Mouse (Mus musculus): ENCODE results near the gene Ell2. TPM values are rescaled to one million over a fixed set of nuclear protein-coding genes. Genes with fewer than 3 reads are reported as not detected.

The Ell2 gene
- total RNA-seq, 2 experiments from 2014 or later: 123 to 143 TPM

DNA sequence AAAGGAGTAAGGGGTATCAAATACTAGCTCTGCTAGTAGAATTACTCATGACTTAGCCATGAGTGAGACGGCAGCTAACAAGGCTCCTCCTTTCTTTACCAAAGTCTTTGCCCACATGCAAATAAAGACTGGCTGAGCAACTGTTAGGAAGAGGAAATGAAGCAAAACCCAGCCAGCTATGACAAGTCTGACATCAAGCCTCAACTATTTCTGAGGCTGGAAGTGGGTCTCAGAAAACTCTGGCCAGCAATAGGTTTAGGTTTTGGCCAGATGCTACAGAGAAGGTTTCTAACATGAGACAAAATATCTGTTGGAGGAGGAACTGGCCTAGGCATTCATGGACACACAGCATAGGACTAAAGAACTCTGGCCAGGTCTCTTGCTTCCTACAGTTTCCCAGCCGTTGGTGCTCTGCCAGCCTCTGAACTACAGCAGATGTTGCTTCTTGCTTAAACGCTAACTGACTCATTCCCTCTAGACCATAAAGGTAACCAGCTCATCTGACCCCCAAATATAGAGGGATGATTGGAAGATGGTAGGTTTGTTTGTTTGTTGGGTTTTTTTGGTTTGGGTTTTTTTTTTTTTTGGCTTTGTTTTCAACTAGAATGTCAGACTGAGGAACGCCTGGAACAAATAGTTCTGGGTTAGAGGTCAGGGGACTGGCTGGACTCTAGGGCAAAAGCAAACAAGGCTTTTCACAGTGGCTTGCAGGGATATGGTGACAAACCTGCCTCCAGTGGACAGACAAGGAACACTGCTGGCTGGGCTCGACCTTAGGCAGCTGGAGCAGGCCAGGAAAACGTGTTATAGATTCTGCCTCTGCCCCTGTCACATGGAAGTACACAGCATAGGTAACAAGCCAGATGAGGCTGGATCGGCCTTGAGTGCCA lies 92.1 kb downstream of the Ell2 start:
- no peak for DNase-seq (ENCODE audit: low spot score in 2 of 2)

DNA sequence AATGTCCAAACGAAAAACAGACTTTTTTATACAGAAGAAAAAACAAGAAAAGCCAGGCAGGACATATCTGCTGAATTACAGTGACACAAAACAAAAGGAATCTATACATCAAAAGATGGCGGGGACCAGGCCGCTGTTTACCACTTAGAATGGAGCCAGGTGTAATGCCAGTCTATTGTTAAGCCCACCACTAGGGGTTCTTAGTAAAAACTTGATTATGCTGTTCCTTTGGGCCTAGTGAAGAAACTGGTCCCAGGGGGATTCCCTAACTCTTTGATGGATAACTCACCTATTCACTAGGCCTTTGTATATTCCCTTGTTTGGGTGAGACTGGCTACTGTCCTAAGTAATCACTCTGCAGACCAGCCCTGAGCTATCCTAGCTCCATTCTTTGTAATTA lies 92.9 kb downstream of the Ell2 start:
- DNase-seq (ENCODE audit: low spot score in 2 of 2): no peak

DNA sequence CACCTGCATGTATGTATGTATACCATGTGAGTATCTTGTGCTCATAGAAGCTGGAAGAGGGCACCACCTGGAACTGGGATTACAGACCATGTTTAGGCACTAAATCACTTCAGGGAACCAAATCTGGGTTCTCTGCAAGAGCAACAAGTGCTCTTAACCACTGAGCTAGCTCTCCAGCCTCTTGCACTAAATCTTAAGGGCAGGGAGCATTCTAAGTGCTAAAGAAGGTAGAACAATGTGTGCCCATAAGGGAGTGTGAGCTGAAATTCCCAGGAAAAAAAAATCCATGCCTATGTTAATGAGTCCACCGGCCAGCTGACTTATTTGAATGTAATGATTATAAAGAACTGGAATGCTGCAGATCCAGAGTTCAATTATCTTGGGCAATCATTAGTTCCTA lies 101.4 kb downstream of the Ell2 start:
- DNase-seq (ENCODE audit: low spot score in 2 of 2): no peak

DNA sequence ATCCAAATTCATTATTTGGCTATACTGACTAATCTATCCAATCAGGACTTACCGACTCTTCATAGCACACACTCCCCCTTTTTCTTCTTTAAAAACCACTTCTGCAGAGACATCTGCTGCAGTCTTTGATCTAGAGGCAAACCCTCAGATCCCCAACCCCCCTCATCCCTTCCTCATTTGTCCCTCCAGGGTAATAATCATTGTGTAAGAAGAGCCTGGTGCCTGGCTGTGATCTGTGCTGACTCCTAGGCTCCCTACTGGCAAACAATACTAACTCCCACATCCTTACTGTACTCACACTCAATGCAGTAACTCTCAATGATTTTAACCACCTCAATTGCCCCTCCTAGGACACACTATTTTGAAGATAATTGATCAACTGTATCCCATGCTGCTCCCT lies 103.4 kb downstream of the Ell2 start:
- DNase-seq (ENCODE audit: low spot score in 2 of 2): no peak

DNA sequence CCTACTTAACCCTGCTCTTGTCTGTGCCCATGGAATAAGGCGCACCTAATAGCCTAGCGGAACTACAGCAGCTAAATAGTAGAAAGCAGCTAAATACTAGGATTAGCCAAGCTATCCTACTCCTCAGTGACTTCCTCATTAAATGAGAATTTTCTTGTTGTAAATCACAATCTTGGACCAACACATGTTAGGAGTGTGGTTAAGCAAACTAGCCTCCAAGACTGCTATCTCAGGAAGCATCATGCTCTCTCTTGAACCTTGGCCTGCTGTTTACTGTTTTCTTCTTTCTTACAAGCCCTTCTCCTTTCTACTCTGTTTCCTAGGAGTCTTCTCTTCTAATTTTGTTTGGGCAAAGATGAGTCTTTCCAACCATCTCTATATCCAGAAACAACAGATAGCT lies 110.6 kb downstream of the Ell2 start:
- DNase-seq (ENCODE audit: low spot score in 2 of 2): no peak

DNA sequence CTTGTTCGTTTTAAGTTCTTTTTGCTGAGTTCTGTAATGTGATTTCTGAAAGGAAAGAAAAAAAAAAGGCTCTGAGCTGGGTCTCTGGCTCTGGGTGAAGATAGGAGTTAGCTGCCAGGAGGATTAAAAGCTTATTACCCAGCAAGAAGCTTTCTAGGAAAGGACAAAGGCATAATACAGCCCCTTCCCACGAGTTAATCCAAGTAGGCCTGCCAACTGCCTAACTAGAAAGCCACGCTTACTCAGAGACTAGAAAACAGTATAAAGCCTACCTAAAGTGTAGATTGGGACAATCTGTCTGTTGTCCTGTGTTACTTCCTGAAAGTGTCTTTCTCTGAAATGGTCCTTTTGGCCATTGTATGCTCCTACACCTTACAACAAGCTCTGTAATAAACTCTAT lies 111.9 kb downstream of the Ell2 start:
- no peak for DNase-seq (ENCODE audit: low spot score in 2 of 2)

DNA sequence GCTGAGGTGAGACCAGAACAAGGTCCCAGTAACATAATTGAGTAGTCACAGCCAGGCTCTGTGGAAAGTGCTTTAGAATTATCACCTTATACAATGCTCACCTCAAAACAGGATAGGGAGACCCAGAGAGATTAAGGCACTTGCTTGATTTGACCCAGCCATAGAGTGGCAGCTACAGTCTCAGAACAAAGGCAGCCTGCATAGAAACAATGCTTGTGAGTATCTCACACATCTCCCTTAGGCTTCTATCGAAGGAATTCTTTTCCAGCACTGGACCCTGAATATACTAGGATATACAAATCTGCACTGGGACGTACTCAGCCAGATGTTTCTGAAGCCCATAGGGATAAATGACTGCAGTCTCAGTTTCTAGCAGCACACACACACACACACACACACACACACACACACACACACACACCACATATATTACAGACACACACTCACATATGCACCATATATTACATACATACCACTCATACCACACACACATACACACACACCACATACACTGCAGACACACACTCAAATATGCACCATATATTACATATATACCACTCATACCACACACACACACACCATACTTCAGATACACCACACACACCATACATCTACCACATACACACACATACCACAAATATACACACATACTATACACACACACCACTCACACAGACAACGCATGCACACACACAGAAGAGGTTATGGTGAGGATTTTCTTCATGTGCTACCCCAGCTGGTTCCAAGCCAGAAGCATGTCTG lies 112.6 kb downstream of the Ell2 start:
- DNase-seq (ENCODE audit: low spot score in 2 of 2): no peak

DNA sequence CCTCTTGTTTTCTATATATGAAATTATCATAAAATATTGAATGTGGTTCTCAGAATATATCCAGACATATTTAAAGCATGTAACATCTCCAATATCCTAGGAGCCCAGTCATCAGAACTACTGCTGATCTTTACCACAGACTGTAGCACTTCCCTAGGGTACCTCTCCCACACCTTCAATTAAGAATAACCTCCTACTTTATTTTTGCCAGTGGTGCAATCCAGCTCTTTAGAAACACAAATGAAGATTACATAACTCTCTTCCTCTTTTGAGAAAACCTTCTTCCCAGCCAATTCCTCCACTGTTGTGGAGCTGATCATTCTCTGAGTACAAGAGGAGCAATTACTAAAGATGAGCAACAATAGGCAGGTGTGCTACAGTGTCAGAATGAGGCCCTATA lies 113.3 kb downstream of the Ell2 start:
- no peak for DNase-seq (ENCODE audit: low spot score in 2 of 2)

Other genes starting within 250 kb of the Ell2 start
- gene Glrx, start 133.1 kb downstream of the Ell2 start, total RNA-seq (2021): 10 to 100 TPM; 23.4 to 24.7 TPM
- gene Rhobtb3, start 237.2 kb downstream of the Ell2 start, total RNA-seq (2021): 1 to 10 TPM; 3.2 to 6.0 TPM

Measured in adrenal gland, adult 18-20 months (tissue).